Mouse (Mus musculus) ES-Bruce4 (cell line): ENCODE data around the gene Ccr1. TPM values are rescaled to one million over a fixed set of nuclear protein-coding genes. Genes with fewer than 3 reads are reported as not detected.
A peak's percentile ranks its signal among the peaks of the same experiment; 100 is the strongest.
"Not testable (repeated sequence)": the region's sequence is repeated elsewhere in the genome, so short reads cannot be mapped to it uniquely, and the experiment has no call there.

Experiments
- H3K27ac ChIP-seq: 2 replicates; pipeline ENCODE4 v1.5.1; 2012; ENCODE audit warnings: low read length, inconsistent platforms; ENCODE audit not compliant: insufficient read depth
- H3K27me3 ChIP-seq: 2 replicates; pipeline ENCODE4 v1.6.1; 2012; ENCODE audit warnings: mild to moderate bottlenecking, low read length, inconsistent platforms; ENCODE audit not compliant: control insufficient read depth, poor library complexity, insufficient read depth, severe bottlenecking
- H3K36me3 ChIP-seq: 2 replicates; pipeline ENCODE4 v1.6.1; 2012; ENCODE audit warnings: inconsistent platforms, mild to moderate bottlenecking, low read length, moderate library complexity; ENCODE audit not compliant: control insufficient read depth, poor library complexity, insufficient read depth, severe bottlenecking
- H3K4me1 ChIP-seq: one replicate; pipeline ENCODE4 v1.8.1; 2011; ENCODE audit warnings: low read length; ENCODE audit not compliant: control insufficient read depth, insufficient read depth
- H3K4me3 ChIP-seq: 2 replicates; pipeline ENCODE4 v1.5.1; 2011; ENCODE audit warnings: low read depth, mild to moderate bottlenecking, low read length
- H3K9ac ChIP-seq: 2 replicates; pipeline ENCODE4 v1.6.1; 2012; ENCODE audit warnings: low read depth, mild to moderate bottlenecking, inconsistent platforms; ENCODE audit not compliant: poor library complexity, severe bottlenecking
- H3K9me3 ChIP-seq: replicated peaks from 2 replicates; pipeline ENCODE4 v1.6.1; 2012; ENCODE audit warnings: mild to moderate bottlenecking, low read length, inconsistent platforms; ENCODE audit not compliant: control insufficient read depth, poor library complexity, insufficient read depth, severe bottlenecking
- CTCF ChIP-seq: IDR thresholded peaks from one replicate; pipeline ENCODE4 v1.8.1; 2011; ENCODE audit warnings: low read depth, low read length
- EP300 ChIP-seq: IDR thresholded peaks from 2 replicates; pipeline ENCODE4 v1.6.1; 2011; ENCODE audit warnings: low read depth, low read length; ENCODE audit not compliant: insufficient read depth
- POLR2A ChIP-seq: IDR thresholded peaks from one replicate; pipeline ENCODE4 v1.8.1; 2011; ENCODE audit warnings: low read length; ENCODE audit not compliant: insufficient read depth
- polyA plus RNA-seq: library from polyadenylated mRNA; stranded (reverse); fragments of >200 nt; gene quantifications from 2 replicates; pipeline ENCODE4 v1.2.4, GENCODE M21; 2011; ENCODE audit warnings: low read depth; ENCODE audit not compliant: missing spikeins, insufficient read depth, insufficient read length

The Ccr1 gene
- polyA plus RNA-seq, 1 experiment, result not detected

- no peak for TF ChIP-seq CTCF
- peak; percentile 33; the same call in 1 of the 2 replicates for TF ChIP-seq EP300
- TF ChIP-seq POLR2A, result no peak
- Histone ChIP-seq H3K9ac (no peak overlapping the region), H3K36me3 (no peaks in the 10 kb centered on the region), H3K4me1 (peaks cover 4% of the 10 kb centered on the region), H3K27ac (no peak overlapping the region), H3K9me3 (no peaks in the 10 kb centered on the region), H3K4me3 (no peak overlapping the region), H3K27me3 (no peaks in the 10 kb centered on the region; the same call in 1 of the 2 replicates)
These were observed 40.3 kb downstream of the Ccr1 start for GRCm38 (mm10) chr9:123928118-123928758.

- Histone ChIP-seq H3K4me1 (peaks cover 4% of the 10 kb centered on the region), H3K27ac (0 out of 2 replicates have a peak overlapping the region, but pooled peaks have one; percentile 12), H3K9me3 (no peaks in the 10 kb centered on the region), H3K27me3 (peaks cover 2% of the 10 kb centered on the region), H3K36me3 (no peaks in the 10 kb centered on the region), H3K9ac (no peak overlapping the region), H3K4me3 (no peak overlapping the region)
- peak; percentile 73; the same call in 1 of the 2 replicates for TF ChIP-seq EP300
- TF ChIP-seq POLR2A, result no peak
These were observed 41.1 kb downstream of the Ccr1 start for GRCm38 (mm10) chr9:123927281-123927960.

- H3K27ac ChIP-seq, H3K4me1 ChIP-seq, H3K4me3 ChIP-seq, H3K9me3 ChIP-seq, H3K9ac ChIP-seq, H3K36me3 ChIP-seq, H3K27me3 ChIP-seq: not testable (repeated sequence)
These were observed 42.5 kb downstream of the Ccr1 start for GRCm38 (mm10) chr9:123926041-123926440.

- H3K4me1 ChIP-seq, result peaks cover 4% of the 10 kb centered on the region
- peak overlapping the region; percentile 73 for H3K4me3 ChIP-seq
- no peaks in the 10 kb centered on the region for H3K36me3 ChIP-seq
- H3K27ac ChIP-seq, result no peak overlapping the region
- peak overlapping the region; percentile 36 for H3K9ac ChIP-seq
- TF ChIP-seq CTCF (peak; percentile 31), POLR2A (no peak)
- peaks cover 2% of the 10 kb centered on the region; the same call in 1 of the 2 replicates for H3K27me3 ChIP-seq
- H3K9me3 ChIP-seq, result no peaks in the 10 kb centered on the region
These were observed 43.2 kb downstream of the Ccr1 start for GRCm38 (mm10) chr9:123925101-123925946.

- Histone ChIP-seq H3K27me3 (peaks cover 2% of the 10 kb centered on the region; the same call in 1 of the 2 replicates), H3K4me3 (peak overlapping the region; percentile 73), H3K27ac (no peak overlapping the region), H3K4me1 (peaks cover 4% of the 10 kb centered on the region), H3K9me3 (no peaks in the 10 kb centered on the region), H3K36me3 (no peaks in the 10 kb centered on the region), H3K9ac (peak overlapping the region; percentile 36)
- TF ChIP-seq POLR2A (no peak), CTCF (no peak), EP300 (no peak)
These were observed 43.9 kb downstream of the Ccr1 start for GRCm38 (mm10) chr9:123924589-123925066.

GRCm38 (mm10) chr9:123924035-123924434, 44.5 kb downstream of the Ccr1 start:
- not testable (repeated sequence) for H3K27me3 ChIP-seq, H3K36me3 ChIP-seq, H3K9me3 ChIP-seq, H3K4me1 ChIP-seq, H3K27ac ChIP-seq
- TF ChIP-seq CTCF, result peak; percentile 59
- peak overlapping the region; percentile 23; the same call in 1 of the 2 replicates for H3K9ac ChIP-seq
- H3K4me3 ChIP-seq, result peak overlapping the region; percentile 73
